Mouse (Mus musculus) stomach, postnatal 0 days (tissue): ENCODE measurements around the gene Crcp.

Experiments used
- CTCF ChIP-seq: IDR thresholded peaks from 2 replicates; pipeline ENCODE4 v1.5.1; 2016; ENCODE audit warnings: antibody characterized with exemption, low read depth, mild to moderate bottlenecking, moderate library complexity
- EP300 ChIP-seq: optimal IDR thresholded peaks from 2 replicates; pipeline ENCODE3; 2016; ENCODE audit warnings: antibody characterized with exemption

DNA sequence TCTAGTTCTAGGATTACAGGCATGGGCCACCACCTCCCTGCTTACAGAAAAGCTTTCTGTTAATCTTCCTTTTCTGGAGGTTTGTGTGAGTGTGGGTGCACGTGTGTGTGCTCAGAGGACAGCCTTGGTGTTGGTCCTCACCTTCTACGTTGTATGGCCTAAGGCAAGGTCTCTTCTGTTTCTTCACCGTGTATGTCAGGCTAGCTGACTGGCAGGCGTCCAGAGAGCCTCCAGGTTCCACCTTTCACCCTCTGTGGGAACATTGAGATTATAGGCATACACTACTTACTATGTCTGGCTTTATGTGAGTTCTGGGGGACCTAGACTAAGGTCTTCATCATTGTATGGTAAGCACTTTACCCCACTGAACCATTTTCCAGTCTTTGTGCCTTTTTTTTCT lies 53.3 kb downstream of the Crcp start:
- no peak for TF ChIP-seq CTCF
- TF ChIP-seq EP300 = no peak
